Comparison of ENCODE assay signal across 8 mouse cellular contexts in the genomic region with DNA sequence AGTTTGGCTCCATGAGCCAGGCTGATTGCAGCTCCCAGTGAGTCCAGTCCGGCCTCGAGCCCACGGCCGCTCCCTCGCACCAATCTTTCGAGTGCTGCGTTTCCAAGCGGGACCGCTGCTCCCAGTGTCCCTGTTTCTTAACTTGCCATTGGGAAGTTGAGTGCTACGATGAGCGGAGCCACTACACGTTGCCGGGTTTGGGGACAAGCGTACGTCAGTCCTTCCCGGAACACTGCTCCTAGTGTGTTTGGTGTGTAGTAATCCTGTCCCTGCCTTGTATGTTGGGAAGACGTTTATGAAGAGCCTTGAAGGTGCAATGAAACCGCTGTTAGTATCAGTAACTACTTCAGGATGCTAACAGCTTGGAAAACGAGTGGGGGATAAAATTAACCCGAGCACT. TPM values are rescaled to one million over a fixed set of nuclear protein-coding genes. Genes with fewer than 3 reads are reported as not detected.
DNase-seq lines count a peak whose midpoint lies in the region; ATAC-seq and TF ChIP-seq lines count a peak whose summit lies in the region.

No protein-coding gene starts in this region.

- no peak for ATAC-seq in lung, embryonic 14.5 days (ENCODE audit: insufficient read depth)
- ATAC-seq in embryonic facial prominence, embryonic 14.5 days (ENCODE audit: low read depth) = no peak
- no peak for ATAC-seq in intestine, embryonic 16.5 days
- ATAC-seq in neural tube, embryonic 13.5 days (ENCODE audit: low read depth) = no peak
- no peak for ATAC-seq in megakaryocyte-erythroid progenitor cell, adult 5-6 weeks (replicated peaks; ENCODE audit: low FRiP score, low TSS enrichment, poor library complexity, severe bottlenecking)

- H3K4me1 ChIP-seq in lung, embryonic 14.5 days (ENCODE audit: insufficient read depth) = peaks cover 13% of the 10 kb centered on the region; the same call in 1 of the 2 replicates
- peaks cover 21% of the 10 kb centered on the region for H3K4me1 ChIP-seq in embryonic facial prominence, embryonic 14.5 days (ENCODE audit: control insufficient read depth, insufficient read depth, low read length)
- H3K4me1 ChIP-seq in intestine, embryonic 16.5 days (ENCODE audit: control insufficient read depth, insufficient read depth, low read length) = peaks cover 46% of the 10 kb centered on the region
- peaks cover 62% of the 10 kb centered on the region for H3K4me1 ChIP-seq in neural tube, embryonic 13.5 days (replicated peaks)

- under 1% methylated on average over 20 of the region's 20 CpGs for WGBS in lung, embryonic 14.5 days
- 0% methylated on average over 20 of the region's 20 CpGs for WGBS in embryonic facial prominence, embryonic 14.5 days
- WGBS in intestine, embryonic 16.5 days = 0% methylated on average over 20 of the region's 20 CpGs
- under 1% methylated on average over 20 of the region's 20 CpGs for WGBS in neural tube, embryonic 13.5 days

- peak overlapping the region; percentile 98 for H3K4me3 ChIP-seq in lung, embryonic 14.5 days (ENCODE audit: low read depth, low read length)
- H3K4me3 ChIP-seq in embryonic facial prominence, embryonic 14.5 days (ENCODE audit: low read depth, low read length) = peak overlapping the region; percentile 79
- H3K4me3 ChIP-seq in intestine, embryonic 16.5 days (ENCODE audit: low read length) = peak overlapping the region; percentile 85
- peak overlapping the region; percentile 90 for H3K4me3 ChIP-seq in neural tube, embryonic 13.5 days

- no peaks in the 10 kb centered on the region for H3K9me3 ChIP-seq in lung, embryonic 14.5 days (ENCODE audit: low read depth, low read length)
- no peaks in the 10 kb centered on the region for H3K9me3 ChIP-seq in embryonic facial prominence, embryonic 14.5 days (ENCODE audit: control insufficient read depth, low read length)
- no peaks in the 10 kb centered on the region for H3K9me3 ChIP-seq in intestine, embryonic 16.5 days (ENCODE audit: control insufficient read depth, low read length)
- H3K9me3 ChIP-seq in neural tube, embryonic 13.5 days = no peaks in the 10 kb centered on the region

- H3K4me2 ChIP-seq in lung, embryonic 14.5 days = peak overlapping the region; percentile 99
- H3K4me2 ChIP-seq in embryonic facial prominence, embryonic 14.5 days (ENCODE audit: low read depth, low read length) = peak overlapping the region; percentile 77
- H3K4me2 ChIP-seq in intestine, embryonic 16.5 days (ENCODE audit: low read depth, low read length) = peak overlapping the region; percentile 81
- H3K4me2 ChIP-seq in neural tube, embryonic 13.5 days = peak overlapping the region; percentile 91

- H3K9ac ChIP-seq in lung, embryonic 14.5 days = peak overlapping the region; percentile 99
- peak overlapping the region; percentile 99 for H3K9ac ChIP-seq in embryonic facial prominence, embryonic 14.5 days (ENCODE audit: low read depth, low read length)
- H3K9ac ChIP-seq in intestine, embryonic 16.5 days (ENCODE audit: low read depth, low read length) = peak overlapping the region; percentile 98
- H3K9ac ChIP-seq in neural tube, embryonic 13.5 days = peak overlapping the region; percentile 96

- no peak for DNase-seq in lung, embryonic 14.5 days
- DNase-seq in lung, postnatal 36 days = no peak
- DNase-seq in embryonic facial prominence, embryonic 14.5 days (ENCODE audit: low spot score) = no peak
- no peak for DNase-seq in adrenal gland, adult 18-20 months (ENCODE audit: low spot score in 2 of 2)
- DNase-seq in ovary, postnatal 36 days (ENCODE audit: low spot score) = no peak

- TF ChIP-seq CTCF in lung, embryonic 14.5 days (IDR thresholded peaks at IDR 0.05; ENCODE audit: low read depth) = no peak

- H3K27me3 ChIP-seq in lung, embryonic 14.5 days (ENCODE audit: insufficient read depth, low read length) = no peaks in the 10 kb centered on the region
- H3K27me3 ChIP-seq in embryonic facial prominence, embryonic 14.5 days (replicated peaks; ENCODE audit: control insufficient read depth, insufficient read depth, low read length) = no peaks in the 10 kb centered on the region
- H3K27me3 ChIP-seq in intestine, embryonic 16.5 days (replicated peaks; ENCODE audit: control insufficient read depth, insufficient read depth, low read length) = no peaks in the 10 kb centered on the region
- no peaks in the 10 kb centered on the region for H3K27me3 ChIP-seq in neural tube, embryonic 13.5 days

- peaks cover 51% of the 10 kb centered on the region for H3K36me3 ChIP-seq in lung, embryonic 14.5 days (ENCODE audit: insufficient read depth)
- H3K36me3 ChIP-seq in embryonic facial prominence, embryonic 14.5 days (ENCODE audit: control insufficient read depth, insufficient read depth, low read length) = peaks cover 46% of the 10 kb centered on the region
- peaks cover 12% of the 10 kb centered on the region; the same call in 1 of the 2 replicates for H3K36me3 ChIP-seq in intestine, embryonic 16.5 days (ENCODE audit: control insufficient read depth, insufficient read depth, low read length)
- H3K36me3 ChIP-seq in neural tube, embryonic 13.5 days = peaks cover 47% of the 10 kb centered on the region

- H3K27ac ChIP-seq in lung, embryonic 14.5 days (ENCODE audit: low read depth) = peak overlapping the region; percentile 97
- peak overlapping the region; percentile 91 for H3K27ac ChIP-seq in embryonic facial prominence, embryonic 14.5 days (replicated peaks; ENCODE audit: low read depth, low read length)
- H3K27ac ChIP-seq in intestine, embryonic 16.5 days (ENCODE audit: low read length) = peak overlapping the region; percentile 88
- peak overlapping the region; percentile 92 for H3K27ac ChIP-seq in neural tube, embryonic 13.5 days (replicated peaks)

RNA-seq across cellular contexts. Expression of gene Sphk2, which starts 0.5 kb away (rescaled TPM):
- 21.9 and 23.8 TPM in 2 replicates for polyA plus RNA-seq in lung, embryonic 14.5 days (2014; fragmentation: Nextera tagmentation; extraction: Ambion mirVana)
- 24.0 and 25.6 TPM in 2 replicates for polyA plus RNA-seq in embryonic facial prominence, embryonic 14.5 days (2014; fragmentation: Nextera tagmentation; extraction: Ambion mirVana)
- 55.6 and 59.2 TPM in 2 replicates for polyA plus RNA-seq in intestine, embryonic 16.5 days (2015; fragmentation: Nextera tagmentation; extraction: Ambion mirVana)
- 25.1 and 26.3 TPM in 2 replicates for polyA plus RNA-seq in neural tube, embryonic 13.5 days (2015; fragmentation: Nextera tagmentation; extraction: Ambion mirVana)
- total RNA-seq in adrenal gland, adult 18-20 months (2021) = 10 to 100 TPM; 37.7 to 42.0 TPM
- total RNA-seq in megakaryocyte-erythroid progenitor cell, adult 5-6 weeks (2014; fragmentation: Nextera tagmentation) = 16.3 and 19.8 TPM in 2 replicates
- total RNA-seq in megakaryocyte-erythroid progenitor cell, adult 5-6 weeks (2017) = 7.5 and 7.8 TPM in 2 replicates

RNA-seq across cellular contexts. Expression of gene Fam83e, which starts 2.7 kb away (rescaled TPM):
- polyA plus RNA-seq in lung, embryonic 14.5 days (2014; fragmentation: Nextera tagmentation; extraction: Ambion mirVana) = 0.92 and 1.1 TPM in 2 replicates
- polyA plus RNA-seq in embryonic facial prominence, embryonic 14.5 days (2014; fragmentation: Nextera tagmentation; extraction: Ambion mirVana) = 0.36 and 0.39 TPM in 2 replicates
- polyA plus RNA-seq in intestine, embryonic 16.5 days (2015; fragmentation: Nextera tagmentation; extraction: Ambion mirVana) = 30.9 and 34.2 TPM in 2 replicates
- 0.39 and 0.55 TPM in 2 replicates for polyA plus RNA-seq in neural tube, embryonic 13.5 days (2015; fragmentation: Nextera tagmentation; extraction: Ambion mirVana)
- under 1 TPM; 0.30 to 0.35 TPM for total RNA-seq in adrenal gland, adult 18-20 months (2021)
- 1.1 and 2.1 TPM in 2 replicates for total RNA-seq in megakaryocyte-erythroid progenitor cell, adult 5-6 weeks (2014; fragmentation: Nextera tagmentation)
- 0.61 and 2.9 TPM in 2 replicates for total RNA-seq in megakaryocyte-erythroid progenitor cell, adult 5-6 weeks (2017)

RNA-seq across cellular contexts. Expression of gene Rpl18, which starts 3.1 kb away (rescaled TPM):
- polyA plus RNA-seq in lung, embryonic 14.5 days (2014; fragmentation: Nextera tagmentation; extraction: Ambion mirVana) = 1,245 and 1,303 TPM in 2 replicates
- polyA plus RNA-seq in embryonic facial prominence, embryonic 14.5 days (2014; fragmentation: Nextera tagmentation; extraction: Ambion mirVana) = 1,174 and 1,204 TPM in 2 replicates
- polyA plus RNA-seq in intestine, embryonic 16.5 days (2015; fragmentation: Nextera tagmentation; extraction: Ambion mirVana) = 1,070 and 1,157 TPM in 2 replicates
- polyA plus RNA-seq in neural tube, embryonic 13.5 days (2015; fragmentation: Nextera tagmentation; extraction: Ambion mirVana) = 570 and 614 TPM in 2 replicates
- total RNA-seq in adrenal gland, adult 18-20 months (2021) = 100 to 1,000 TPM; 934 to 965 TPM
- total RNA-seq in megakaryocyte-erythroid progenitor cell, adult 5-6 weeks (2014; fragmentation: Nextera tagmentation) = 2,679 and 3,223 TPM in 2 replicates
- total RNA-seq in megakaryocyte-erythroid progenitor cell, adult 5-6 weeks (2017) = 1,594 and 2,062 TPM in 2 replicates

RNA-seq across cellular contexts. Expression of gene Spaca4, which starts 7.3 kb away (rescaled TPM):
- not detected in 2 replicates for polyA plus RNA-seq in lung, embryonic 14.5 days (2014; fragmentation: Nextera tagmentation; extraction: Ambion mirVana)
- not detected in 2 replicates for polyA plus RNA-seq in embryonic facial prominence, embryonic 14.5 days (2014; fragmentation: Nextera tagmentation; extraction: Ambion mirVana)
- polyA plus RNA-seq in intestine, embryonic 16.5 days (2015; fragmentation: Nextera tagmentation; extraction: Ambion mirVana) = 0.86 and 1.0 TPM in 2 replicates
- not detected in 2 replicates for polyA plus RNA-seq in neural tube, embryonic 13.5 days (2015; fragmentation: Nextera tagmentation; extraction: Ambion mirVana)
- total RNA-seq in adrenal gland, adult 18-20 months (2021) = not detected
- total RNA-seq in megakaryocyte-erythroid progenitor cell, adult 5-6 weeks (2014; fragmentation: Nextera tagmentation) = not detected in 2 replicates
- total RNA-seq in megakaryocyte-erythroid progenitor cell, adult 5-6 weeks (2017) = not detected in 2 replicates

RNA-seq across cellular contexts. Expression of gene Dbp, which starts 13.4 kb away (rescaled TPM):
- 2.1 TPM in 2 replicates for polyA plus RNA-seq in lung, embryonic 14.5 days (2014; fragmentation: Nextera tagmentation; extraction: Ambion mirVana)
- 3.4 and 4.7 TPM in 2 replicates for polyA plus RNA-seq in embryonic facial prominence, embryonic 14.5 days (2014; fragmentation: Nextera tagmentation; extraction: Ambion mirVana)
- polyA plus RNA-seq in intestine, embryonic 16.5 days (2015; fragmentation: Nextera tagmentation; extraction: Ambion mirVana) = 2.3 and 3.2 TPM in 2 replicates
- 3.1 and 4.1 TPM in 2 replicates for polyA plus RNA-seq in neural tube, embryonic 13.5 days (2015; fragmentation: Nextera tagmentation; extraction: Ambion mirVana)
- total RNA-seq in adrenal gland, adult 18-20 months (2021) = 10 to 100 TPM; 64.8 to 96.6 TPM
- 7.1 and 9.1 TPM in 2 replicates for total RNA-seq in megakaryocyte-erythroid progenitor cell, adult 5-6 weeks (2014; fragmentation: Nextera tagmentation)
- 5.6 and 6.2 TPM in 2 replicates for total RNA-seq in megakaryocyte-erythroid progenitor cell, adult 5-6 weeks (2017)

Comparison
In these comparisons a context has a peak if more than half of its experiments do, and no peak if none do; other contexts are left out.
1. RNA of gene Fam83e, which starts 2.7 kb away (polyA plus RNA-seq): 30.9 to 34.2 TPM in intestine, embryonic 16.5 days; 0.92 to 1.1 TPM in lung, embryonic 14.5 days, 0.39 to 0.55 TPM in neural tube, embryonic 13.5 days and 0.36 to 0.39 TPM in embryonic facial prominence, embryonic 14.5 days; every median in the first group is over 10 times any median in the second.
2. Peak in every context shown above with its lines, with median percentiles within 50 percentile points of each other: H3K27ac ChIP-seq, H3K4me2 ChIP-seq, H3K4me3 ChIP-seq and H3K9ac ChIP-seq.